Mouse (Mus musculus) liver, adult (tissue): ENCODE data around the gene Lexm.

Source experiments
- GATA4 ChIP-seq: IDR thresholded peaks from 2 replicates; pipeline ENCODE4 v1.6.1; 2014; ENCODE audit warnings: mild to moderate bottlenecking, low read length; ENCODE audit not compliant: insufficient replicate concordance

Lexm gene

GRCm38 (mm10) chr4:106617056-106617455, at the start of gene Lexm:
TSS of gene Lexm (minus strand) at chr4:106617241.
- no peak for TF ChIP-seq GATA4

- TF ChIP-seq GATA4: no peak
Observed at GRCm38 (mm10) chr4:106666546-106666945, 49.5 kb upstream of the Lexm start.

- no peak for TF ChIP-seq GATA4
Observed at GRCm38 (mm10) chr4:106665673-106666072, 48.6 kb upstream of the Lexm start.

GRCm38 (mm10) chr4:106665269-106665668, 48.2 kb upstream of the Lexm start:
- TF ChIP-seq GATA4: no peak

DNA sequence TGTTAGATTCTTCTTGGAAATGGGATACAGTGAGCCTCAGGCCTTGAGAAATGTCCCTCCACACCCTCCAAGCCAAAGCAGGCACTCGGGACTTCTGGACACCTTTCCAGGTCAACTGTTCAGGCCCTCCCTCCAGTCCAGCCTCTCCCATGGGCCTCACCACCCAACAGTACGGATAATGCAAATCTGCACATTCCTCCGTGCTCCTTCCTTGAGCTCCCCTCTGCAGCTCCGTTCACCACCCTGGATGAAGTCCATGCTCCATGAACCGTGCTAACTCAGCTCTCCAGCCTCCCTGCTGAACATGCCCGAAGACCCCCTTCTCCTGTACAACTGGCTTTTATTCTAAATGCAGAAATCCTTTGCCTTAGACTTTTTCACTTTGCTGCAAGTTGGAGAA, 47.7 kb upstream of the Lexm start:
- TF ChIP-seq GATA4: no peak

DNA sequence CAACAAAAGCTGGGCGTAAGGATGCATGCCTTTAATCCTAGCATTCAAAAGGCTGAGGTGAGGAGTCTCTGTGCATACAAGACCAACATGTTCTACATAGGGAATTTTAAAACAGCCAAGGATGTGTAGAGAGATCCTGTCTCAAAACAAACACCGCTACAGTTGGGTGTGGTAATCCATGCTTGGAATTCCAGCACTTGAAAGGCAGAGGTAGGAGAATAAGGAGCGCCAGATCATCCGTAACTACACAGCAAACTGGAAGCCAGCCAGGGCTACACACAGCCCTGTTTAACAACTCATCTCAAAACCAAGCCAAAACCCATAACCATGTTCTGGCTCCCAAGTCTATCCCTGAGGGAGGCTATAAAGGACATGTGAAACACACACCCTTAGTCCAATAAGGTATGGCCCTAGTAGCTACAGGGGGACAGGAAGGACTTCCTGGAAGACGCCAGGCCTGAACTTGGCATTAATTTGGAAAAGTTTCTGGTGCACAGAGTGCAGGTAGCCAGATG, 47.0 kb upstream of the Lexm start:
- TF ChIP-seq GATA4: no peak

GRCm38 (mm10) chr4:106655681-106656080, 38.6 kb upstream of the Lexm start:
- TF ChIP-seq GATA4: no peak

DNA sequence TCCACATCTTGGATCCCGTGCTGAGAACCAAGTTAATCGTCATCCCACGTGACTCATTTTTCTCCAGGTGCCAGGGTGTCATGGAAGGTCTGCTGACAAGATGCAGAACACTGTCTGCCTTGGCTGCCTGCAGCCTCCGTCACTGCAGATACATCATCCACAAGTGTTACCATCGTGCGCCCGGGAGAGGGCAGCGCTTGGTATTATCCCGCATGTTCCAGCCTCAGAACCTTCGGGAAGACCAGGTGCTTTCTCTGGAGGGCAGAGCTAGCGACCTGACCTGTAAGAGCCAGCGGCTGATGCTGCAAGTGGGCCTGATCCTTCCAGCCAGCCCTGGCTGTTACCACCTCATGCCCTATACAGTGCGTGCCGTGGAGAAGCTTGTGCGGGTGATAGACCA, 36.0 kb upstream of the Lexm start:
- TF ChIP-seq GATA4: no peak

- no peak for TF ChIP-seq GATA4
Observed at GRCm38 (mm10) chr4:106652546-106652945, 35.5 kb upstream of the Lexm start.

DNA sequence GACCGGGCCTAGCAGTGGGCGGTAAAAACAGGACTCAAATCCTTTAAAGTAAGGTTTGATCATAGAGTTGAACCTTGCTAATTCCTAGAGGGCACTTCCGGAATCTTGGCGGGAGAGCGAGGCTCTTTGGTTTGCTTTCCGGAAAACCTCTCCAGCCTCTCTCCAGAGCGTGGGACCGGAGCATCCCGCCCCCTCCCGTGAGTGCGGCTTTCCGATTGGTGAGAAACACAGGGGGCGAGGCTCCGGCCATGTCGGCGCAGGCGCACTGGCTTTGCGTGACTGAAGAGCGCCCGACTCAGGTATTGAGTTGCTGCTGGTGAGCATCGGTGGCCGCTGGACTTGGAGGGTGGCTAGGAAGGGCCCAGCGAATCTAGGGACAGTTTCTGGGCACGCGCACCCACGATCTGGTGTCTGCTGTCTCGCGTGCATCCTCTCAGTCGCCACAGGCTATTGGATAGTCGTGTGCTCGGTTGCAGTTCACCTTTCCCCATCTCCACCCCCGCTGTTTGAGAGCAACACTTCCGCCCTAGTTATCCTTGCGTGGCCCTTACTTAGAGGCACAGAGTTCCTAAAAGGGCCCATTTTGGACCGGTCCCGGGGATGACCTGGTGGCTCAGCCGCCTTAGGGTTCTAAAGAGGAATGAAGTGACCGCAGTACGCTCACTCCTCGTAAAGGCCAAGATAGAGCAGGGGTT, 33.9 kb upstream of the Lexm start, which contains the start of gene Pars2:
Gene Pars2 (plus strand): TSS at position 237 of the 695 bp plus-strand sequence.
- no peak for TF ChIP-seq GATA4

DNA sequence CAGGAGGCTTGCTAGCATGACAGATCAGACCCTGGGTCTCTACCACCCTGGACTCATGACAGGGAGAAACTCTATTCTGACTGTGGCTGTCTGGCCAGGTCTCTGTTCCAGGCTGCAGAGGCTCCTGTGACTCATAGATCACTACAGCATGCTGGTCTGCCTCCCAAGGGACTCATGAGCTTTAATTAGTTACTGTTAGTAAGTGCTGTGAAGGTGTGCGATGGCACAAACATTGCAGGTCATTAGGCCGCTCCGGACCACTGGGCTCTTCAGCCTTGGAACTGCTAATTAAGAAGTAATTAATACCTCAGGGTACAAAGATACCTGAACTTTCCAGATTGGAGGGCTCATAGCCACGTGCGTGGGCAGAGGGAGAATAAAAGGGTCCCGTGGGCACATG, 30.1 kb upstream of the Lexm start:
- TF ChIP-seq GATA4: no peak

DNA sequence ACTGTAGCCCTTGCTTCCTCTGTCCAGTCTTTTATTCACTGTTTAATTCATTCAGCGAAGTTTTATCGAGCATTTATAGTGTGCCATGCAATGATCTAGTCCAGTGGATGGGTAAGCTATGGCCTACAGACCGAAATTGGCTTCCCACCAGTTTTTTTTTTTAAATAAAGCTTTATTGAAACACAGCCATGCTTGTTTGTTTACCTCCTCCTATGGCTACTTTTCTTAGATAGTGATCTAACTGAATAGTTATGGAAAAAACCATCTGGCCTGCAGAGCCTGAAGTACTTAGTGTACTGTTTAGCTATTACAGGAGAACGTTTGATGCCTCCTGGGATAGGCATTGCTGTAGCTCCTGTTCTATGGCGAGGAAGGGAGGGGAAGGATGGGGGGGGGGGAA, 28.8 kb upstream of the Lexm start:
- TF ChIP-seq GATA4: no peak

DNA sequence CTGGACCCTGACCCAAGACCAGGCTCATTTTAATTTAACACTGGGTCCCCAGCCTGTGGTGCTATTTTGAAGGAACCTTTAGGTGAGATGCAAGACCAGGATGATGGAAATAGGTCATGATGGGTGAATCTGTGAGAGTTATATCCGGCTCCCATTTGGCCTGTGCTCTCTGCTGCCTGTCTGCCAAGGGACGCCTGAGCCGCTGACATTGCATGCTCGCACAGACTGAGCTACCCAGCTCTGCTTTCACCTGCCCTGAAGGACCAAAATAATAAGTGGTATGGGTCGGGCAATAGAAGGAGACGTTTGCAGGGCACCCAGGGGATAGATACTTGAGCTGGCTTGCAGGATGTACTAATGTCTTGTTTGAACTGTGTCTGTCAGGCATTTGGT, 27.2 kb upstream of the Lexm start:
- TF ChIP-seq GATA4: no peak

DNA sequence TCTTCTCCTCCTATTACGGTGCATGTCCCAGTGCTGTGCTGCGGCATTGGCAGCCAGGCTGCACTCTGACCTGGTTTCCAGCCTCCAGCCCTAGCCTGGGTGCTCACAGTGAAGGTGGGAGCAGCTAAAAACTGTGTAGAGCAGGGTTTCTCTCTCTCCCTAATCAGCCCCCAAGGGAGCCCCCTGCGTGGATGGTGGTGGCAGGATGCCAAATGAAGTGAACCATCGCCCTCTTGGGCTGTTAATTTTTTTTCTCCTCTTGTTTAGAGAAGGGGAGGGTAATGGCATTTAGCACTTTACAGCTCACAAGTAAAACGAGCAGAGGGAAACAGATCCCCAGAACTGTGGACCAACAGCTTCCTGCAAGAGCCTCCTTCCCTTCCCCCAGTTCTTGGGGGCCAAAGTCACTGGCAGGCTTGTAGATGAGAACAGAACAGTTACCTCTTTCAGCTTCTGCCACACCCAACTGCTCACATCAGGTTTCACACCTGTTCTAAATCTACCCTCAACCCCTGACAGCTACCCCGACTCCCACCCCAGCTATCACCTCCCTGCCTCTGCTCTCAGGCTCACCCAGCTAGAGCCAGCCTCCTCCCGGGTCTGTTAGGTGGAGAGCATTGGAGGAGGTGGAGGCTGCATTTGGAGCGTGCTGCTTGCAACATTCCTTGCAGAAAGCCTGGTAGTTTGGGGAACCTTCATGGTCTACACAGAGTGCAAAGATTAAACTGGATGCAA, 26.6 kb upstream of the Lexm start:
- TF ChIP-seq GATA4: no peak

DNA sequence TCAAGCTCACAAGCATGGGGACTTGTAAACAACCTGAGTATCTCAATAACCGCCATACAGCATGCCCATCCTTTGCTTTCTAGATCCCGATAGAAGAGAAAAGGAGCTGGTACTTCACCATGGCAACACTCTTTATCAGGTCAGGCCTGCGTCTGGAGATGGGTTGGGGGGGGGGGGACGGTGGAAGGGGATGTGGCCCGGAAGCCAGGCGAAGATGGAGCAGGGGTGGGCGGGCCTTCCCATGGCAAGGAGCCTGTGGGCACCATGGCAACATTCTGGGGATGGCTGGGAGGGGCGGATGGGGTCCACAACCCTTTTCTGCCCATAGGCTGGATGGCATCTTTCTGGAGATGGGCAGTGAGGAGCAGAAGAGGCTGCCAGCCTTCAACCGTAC, 17.0 kb upstream of the Lexm start:
- no peak for TF ChIP-seq GATA4
